Mouse (Mus musculus) splenic B cell, adult 2 months (primary cell): ENCODE measurements around the gene Chodl.

Experiments
- DNase-seq: peaks from one replicate; pipeline ENCODE4 v3.0.0-alpha.2; 2011; ENCODE audit warnings: low read depth, low spot score
- H3K27me3 ChIP-seq: 2 replicates; pipeline ENCODE4 v1.6.1; 2012; ENCODE audit warnings: mild to moderate bottlenecking, low read length, moderate library complexity, mixed read lengths; ENCODE audit not compliant: control insufficient read depth, poor library complexity, insufficient read depth, severe bottlenecking
- H3K36me3 ChIP-seq: 2 replicates; pipeline ENCODE4 v1.6.1; 2012; ENCODE audit warnings: mild to moderate bottlenecking, low read length, moderate library complexity, mixed read lengths; ENCODE audit not compliant: control insufficient read depth, poor library complexity, insufficient read depth, severe bottlenecking

Chodl gene

GRCm38 (mm10) chr16:78930382-78931286 is at the start of gene Chodl:
Gene Chodl, plus strand, starts transcription at chr16:78930948.
- DNase-seq: no peak
- Histone ChIP-seq H3K27me3 (no peaks in the 10 kb centered on the region), H3K36me3 (no peaks in the 10 kb centered on the region)

DNA sequence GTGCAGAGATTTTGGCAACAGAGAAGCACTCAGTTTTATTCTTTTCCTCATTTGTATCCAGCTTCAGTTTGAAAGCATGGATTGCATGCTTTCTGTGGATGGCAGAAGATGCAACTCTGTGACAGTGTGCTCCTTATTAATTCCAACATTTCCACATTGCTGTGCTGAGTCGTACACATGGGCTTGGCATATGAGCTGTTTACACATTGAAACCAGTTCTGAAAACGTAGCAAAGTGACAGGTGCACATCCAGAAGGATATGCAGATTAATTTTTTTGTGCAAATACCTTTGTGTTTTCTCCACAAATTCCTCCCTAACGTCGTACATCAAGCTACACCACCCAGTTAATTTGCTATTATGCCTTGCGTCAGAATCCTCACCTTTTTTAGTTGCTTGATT is 8.1 kb upstream of the Chodl start:
- Histone ChIP-seq H3K36me3 (no peaks in the 10 kb centered on the region), H3K27me3 (no peaks in the 10 kb centered on the region)
- DNase-seq: no peak

- Histone ChIP-seq H3K27me3 (no peaks in the 10 kb centered on the region), H3K36me3 (no peaks in the 10 kb centered on the region)
- no peak for DNase-seq
These were observed 708 bp downstream of the Chodl start for GRCm38 (mm10) chr16:78931287-78932025.

GRCm38 (mm10) chr16:78934298-78934697 is 3.5 kb downstream of the Chodl start:
- no peak for DNase-seq
- H3K36me3 ChIP-seq: no peaks in the 10 kb centered on the region
- H3K27me3 ChIP-seq: no peaks in the 10 kb centered on the region

DNA sequence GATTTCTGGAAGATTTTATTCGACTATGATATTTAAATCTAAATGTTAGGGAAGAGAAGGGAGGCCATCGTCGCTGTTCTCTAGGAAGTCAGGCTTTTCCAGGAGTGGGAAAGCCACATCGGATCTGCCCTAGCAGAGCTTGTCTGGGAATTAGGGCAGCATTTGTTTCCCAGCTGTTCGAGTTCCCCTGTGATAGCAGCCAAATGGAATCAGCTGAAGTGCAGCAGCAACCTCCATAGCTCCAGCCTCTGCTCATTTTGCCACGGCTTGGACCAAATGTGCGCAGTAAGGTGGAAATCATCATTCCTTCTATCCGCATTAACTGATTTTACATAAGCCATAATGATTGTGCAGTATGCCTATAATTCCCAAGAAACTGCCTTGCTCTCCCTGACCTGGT is 7.0 kb downstream of the Chodl start:
- DNase-seq: no peak

DNA sequence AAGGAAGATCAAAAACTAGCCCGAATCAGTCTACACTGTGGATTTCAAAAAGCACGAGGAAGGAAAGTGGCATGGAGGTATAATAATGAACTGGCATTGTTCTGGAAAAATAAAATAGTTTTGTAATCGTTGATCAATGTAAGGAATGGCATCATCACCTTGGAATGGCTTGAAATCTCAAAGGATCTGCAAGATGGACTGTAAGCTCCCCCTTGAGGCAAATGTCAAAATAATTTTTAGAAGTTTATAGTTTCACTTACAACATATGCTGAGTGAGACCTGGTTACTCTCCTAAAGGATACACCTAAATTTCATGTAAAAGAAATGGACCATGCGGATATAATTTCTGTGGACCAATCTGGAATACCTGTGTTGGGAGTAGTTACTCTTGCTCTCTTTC is 19.6 kb downstream of the Chodl start:
- no peaks in the 10 kb centered on the region for H3K27me3 ChIP-seq
- DNase-seq: no peak
- H3K36me3 ChIP-seq: no peaks in the 10 kb centered on the region

More for the DNA sequence above, 7.0 kb downstream of the Chodl start:
- Histone ChIP-seq H3K27me3 (no peaks in the 10 kb centered on the region), H3K36me3 (no peaks in the 10 kb centered on the region)

DNA sequence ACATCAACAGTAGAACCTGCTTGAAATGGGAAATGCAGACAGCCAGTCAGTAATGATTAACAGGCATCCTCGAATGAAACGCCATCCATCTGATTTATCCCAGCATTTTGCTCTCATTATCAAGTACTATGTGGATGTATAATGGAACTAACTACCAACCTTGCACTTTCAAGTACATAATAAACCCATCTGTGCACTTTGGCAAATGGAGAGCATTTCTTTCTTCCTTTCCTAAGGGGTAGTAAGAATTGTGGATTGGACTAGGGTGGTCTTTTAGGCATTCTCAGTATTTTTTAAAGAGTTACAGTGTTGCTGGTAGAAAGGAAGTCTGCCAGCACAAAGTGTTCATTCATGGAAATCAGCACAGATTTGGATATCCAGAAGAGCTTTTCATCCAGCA is 26.7 kb downstream of the Chodl start:
- no peak for DNase-seq
- Histone ChIP-seq H3K27me3 (no peaks in the 10 kb centered on the region), H3K36me3 (no peaks in the 10 kb centered on the region)

DNA sequence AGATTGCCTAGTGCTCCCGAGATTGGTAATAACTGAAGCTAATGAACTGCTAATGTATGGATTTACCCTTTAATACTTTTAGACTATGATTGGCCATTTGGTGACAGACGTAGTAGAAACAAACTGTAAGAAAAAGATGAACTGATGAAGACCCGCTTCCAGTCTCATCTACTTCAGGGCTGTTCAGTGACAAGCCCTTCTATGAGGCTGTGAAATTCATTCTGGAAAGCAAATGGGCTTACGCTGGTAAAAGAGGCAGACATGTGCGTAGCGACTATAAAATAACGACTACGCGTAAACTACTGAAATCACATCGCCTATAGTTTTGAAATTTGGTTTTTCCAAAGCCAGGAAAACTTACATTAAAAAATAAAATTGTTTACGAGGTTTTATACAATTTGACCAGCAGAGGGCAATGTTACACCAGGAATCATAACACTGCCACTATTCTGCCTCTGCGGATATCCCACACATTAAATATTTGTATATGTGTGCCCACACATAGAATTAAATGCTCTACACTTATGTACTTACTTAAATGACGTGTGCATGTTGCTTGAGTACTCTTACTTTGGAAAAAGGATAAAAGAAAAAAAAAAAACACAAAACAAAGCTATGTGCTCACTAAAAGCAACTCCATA is 38.5 kb downstream of the Chodl start:
- Histone ChIP-seq H3K36me3 (no peaks in the 10 kb centered on the region), H3K27me3 (no peaks in the 10 kb centered on the region)
- no peak for DNase-seq

- no peaks in the 10 kb centered on the region for H3K36me3 ChIP-seq
- no peak for DNase-seq
- no peaks in the 10 kb centered on the region for H3K27me3 ChIP-seq
These were observed 43.4 kb downstream of the Chodl start for GRCm38 (mm10) chr16:78974099-78974498.

GRCm38 (mm10) chr16:78976384-78976783 is 45.6 kb downstream of the Chodl start:
- no peaks in the 10 kb centered on the region for H3K27me3 ChIP-seq
- no peaks in the 10 kb centered on the region for H3K36me3 ChIP-seq
- DNase-seq: no peak
